Mouse (Mus musculus): ENCODE results near the gene Fam53b. TPM values are rescaled to one million over a fixed set of nuclear protein-coding genes. Genes with fewer than 3 reads are reported as not detected.
A peak's percentile ranks its signal among the peaks of the same experiment; 100 is the strongest.

Fam53b gene
- polyA plus RNA-seq, 1 experiment from 2014 or later, result 11.9 TPM

DNA sequence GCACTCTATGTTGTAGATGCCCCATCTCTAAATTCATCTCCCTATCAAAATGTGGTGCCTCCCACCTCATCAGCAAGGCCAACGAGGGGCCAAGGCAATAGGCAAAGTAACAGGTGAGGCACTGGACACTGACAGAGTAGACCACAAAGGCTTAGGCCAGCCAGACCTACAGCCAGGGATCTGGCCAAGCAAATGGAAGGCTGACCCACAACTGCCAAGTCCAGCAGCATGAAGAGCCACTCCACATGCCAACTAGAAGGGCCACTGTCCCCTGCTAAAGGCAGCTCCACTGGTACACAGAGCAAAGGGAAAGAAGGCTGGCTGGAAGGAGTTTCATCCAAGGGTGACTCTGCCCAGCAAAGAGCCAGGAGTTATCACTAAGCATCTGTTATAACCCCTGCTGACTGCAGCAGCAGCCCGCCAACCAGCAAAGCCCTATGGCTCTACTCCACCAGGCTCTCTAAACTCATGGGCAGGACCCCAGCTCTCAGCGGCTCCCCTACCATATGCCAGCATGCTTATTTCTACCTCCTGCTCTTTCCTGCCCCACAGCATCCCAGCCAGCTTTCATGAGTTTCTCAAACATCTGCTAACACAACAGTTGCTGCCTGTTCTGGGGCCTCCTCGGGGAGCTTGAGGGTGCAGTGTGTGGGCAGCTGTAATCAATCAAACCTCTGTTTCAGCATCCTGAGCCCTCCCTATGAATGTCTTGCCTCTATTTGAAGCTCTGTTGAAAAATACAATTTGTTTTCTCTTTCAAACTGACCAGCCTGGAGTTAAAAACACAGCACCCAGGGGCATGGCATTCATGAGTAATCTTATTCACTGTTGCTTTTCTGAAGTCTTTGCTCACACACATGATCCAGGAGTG is 59.9 kb downstream of the Fam53b start:
- no peak overlapping the region for H3K9ac ChIP-seq (ENCODE audit: low read depth, low read length)
- WGBS (ENCODE audit: insufficient replicate concordance), result 60% methylated on average over 4 of the region's 4 CpGs
- ATAC-seq (replicated peaks; ENCODE audit: insufficient number of reproducible peaks, low FRiP score, low TSS enrichment), result no peak

DNA sequence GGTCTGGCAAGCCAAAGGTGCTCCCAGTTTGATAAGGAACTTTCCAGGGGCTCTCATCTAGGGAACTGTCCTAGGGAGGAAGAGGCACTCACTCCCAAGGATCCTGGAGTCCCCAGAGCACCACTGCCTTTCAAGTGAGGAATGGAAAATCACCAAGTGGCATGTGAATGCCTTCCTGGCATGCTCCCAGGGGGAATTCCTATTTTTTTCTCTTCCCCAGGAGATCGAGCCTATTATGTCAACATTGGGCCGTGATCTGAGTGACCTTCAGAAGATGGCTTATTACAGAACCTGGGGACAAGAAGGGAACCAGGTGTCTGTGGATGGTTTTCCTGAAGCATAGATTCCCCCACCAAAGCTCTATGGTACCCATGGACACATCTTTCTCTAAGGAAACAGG is 62.0 kb downstream of the Fam53b start:
- Histone ChIP-seq H3K4me3 (ENCODE audit: low read depth, low read length) (no peak overlapping the region), H3K4me2 (no peak overlapping the region), H3K9ac (ENCODE audit: low read depth, low read length) (no peak overlapping the region), H3K27ac (ENCODE audit: low read depth, low read length) (no peak overlapping the region), H3K27me3 (ENCODE audit: control insufficient read depth, insufficient read depth, low read length) (no peaks in the 10 kb centered on the region), H3K4me1 (ENCODE audit: control insufficient read depth, insufficient read depth, low read length) (peaks cover 24% of the 10 kb centered on the region), H3K9me3 (replicated peaks; ENCODE audit: control insufficient read depth, low read length) (no peaks in the 10 kb centered on the region), H3K36me3 (ENCODE audit: control insufficient read depth, insufficient read depth, low read length) (no peaks in the 10 kb centered on the region)
- ATAC-seq (replicated peaks; ENCODE audit: insufficient number of reproducible peaks, low FRiP score, low TSS enrichment), result no peak
- WGBS (ENCODE audit: insufficient replicate concordance), result 47% methylated on average over 2 of the region's 2 CpGs

More for the DNA sequence above, 59.9 kb downstream of the Fam53b start:
- no peak overlapping the region for H3K4me3 ChIP-seq (ENCODE audit: low read depth, low read length)
- H3K36me3 ChIP-seq (ENCODE audit: control insufficient read depth, insufficient read depth, low read length), result 0 out of 2 replicates have a peak, but pooled peaks cover 9% of the 10 kb centered on the region
- H3K4me2 ChIP-seq, result no peak overlapping the region
- no peaks in the 10 kb centered on the region for H3K9me3 ChIP-seq (replicated peaks; ENCODE audit: control insufficient read depth, low read length)
- peak overlapping the region; percentile 2 for H3K27ac ChIP-seq (ENCODE audit: low read depth, low read length)
- H3K4me1 ChIP-seq (ENCODE audit: control insufficient read depth, insufficient read depth, low read length), result peaks cover 24% of the 10 kb centered on the region
- no peaks in the 10 kb centered on the region for H3K27me3 ChIP-seq (ENCODE audit: control insufficient read depth, insufficient read depth, low read length)

DNA sequence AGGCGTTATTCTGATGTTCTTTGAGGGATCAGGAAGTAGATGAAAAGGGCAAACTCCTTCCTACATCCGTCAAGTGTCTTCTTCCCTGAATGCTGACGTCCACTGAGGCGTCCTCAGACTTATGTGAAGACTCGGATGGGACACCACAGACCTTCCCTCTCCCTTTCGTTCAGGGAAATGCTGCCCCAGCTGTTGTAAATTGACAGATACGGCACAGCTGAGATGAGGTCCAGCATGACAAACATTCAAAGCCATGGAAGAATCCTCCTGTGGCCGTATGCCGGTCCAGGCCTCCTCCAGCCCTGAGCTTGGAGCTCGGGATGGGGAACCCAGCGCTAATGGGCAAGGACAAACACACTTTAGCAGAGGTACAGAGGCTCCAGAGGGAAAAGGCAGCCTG is 64.2 kb downstream of the Fam53b start:
- Histone ChIP-seq H3K4me1 (ENCODE audit: control insufficient read depth, insufficient read depth, low read length) (peaks cover 12% of the 10 kb centered on the region), H3K9ac (ENCODE audit: low read depth, low read length) (no peak overlapping the region), H3K9me3 (replicated peaks; ENCODE audit: control insufficient read depth, low read length) (no peaks in the 10 kb centered on the region), H3K4me2 (no peak overlapping the region), H3K4me3 (ENCODE audit: low read depth, low read length) (no peak overlapping the region), H3K27ac (ENCODE audit: low read depth, low read length) (no peak overlapping the region), H3K36me3 (ENCODE audit: control insufficient read depth, insufficient read depth, low read length) (no peaks in the 10 kb centered on the region), H3K27me3 (ENCODE audit: control insufficient read depth, insufficient read depth, low read length) (no peaks in the 10 kb centered on the region)
- no peak for ATAC-seq (replicated peaks; ENCODE audit: insufficient number of reproducible peaks, low FRiP score, low TSS enrichment)
- WGBS (ENCODE audit: insufficient replicate concordance), result 89% methylated on average over 11 of the region's 11 CpGs

DNA sequence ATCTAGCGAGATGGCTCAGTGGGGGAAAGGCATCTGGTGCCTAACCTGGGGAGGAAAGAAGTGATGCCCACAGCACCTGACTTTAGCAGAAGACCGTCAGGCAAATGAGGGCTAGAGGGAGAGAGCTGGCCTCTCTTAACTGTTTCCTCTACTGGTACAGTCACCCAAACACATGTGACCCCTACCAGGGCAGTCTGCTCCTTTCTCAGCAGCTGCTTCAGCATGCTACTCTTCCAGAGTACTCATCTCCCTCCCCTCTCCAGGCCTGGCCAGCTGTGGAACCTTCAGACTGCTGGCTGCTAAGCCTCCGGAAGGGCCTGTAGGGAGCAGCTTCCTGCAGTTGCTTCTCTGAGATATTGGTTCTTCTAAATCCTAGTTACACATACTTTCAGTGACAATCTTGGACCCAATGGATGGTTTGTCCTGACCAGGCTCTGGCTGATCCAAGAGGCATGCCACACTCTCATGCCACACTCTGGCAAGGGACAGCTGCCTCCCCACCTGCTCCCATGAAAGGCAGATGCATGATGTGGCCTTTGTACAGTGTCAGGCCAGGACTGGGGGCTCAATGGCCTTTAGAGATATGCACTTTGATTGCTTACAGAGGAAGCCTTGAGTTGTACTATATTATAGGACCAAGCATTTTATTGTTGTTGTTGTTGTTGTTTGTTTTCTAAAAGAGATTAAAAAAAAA is 65.5 kb downstream of the Fam53b start:
- Histone ChIP-seq H3K4me3 (ENCODE audit: low read depth, low read length) (no peak overlapping the region), H3K9me3 (replicated peaks; ENCODE audit: control insufficient read depth, low read length) (no peaks in the 10 kb centered on the region), H3K9ac (ENCODE audit: low read depth, low read length) (no peak overlapping the region), H3K4me1 (ENCODE audit: control insufficient read depth, insufficient read depth, low read length) (peaks cover 2% of the 10 kb centered on the region; the same call in 1 of the 2 replicates), H3K4me2 (no peak overlapping the region), H3K36me3 (ENCODE audit: control insufficient read depth, insufficient read depth, low read length) (no peaks in the 10 kb centered on the region), H3K27me3 (ENCODE audit: control insufficient read depth, insufficient read depth, low read length) (no peaks in the 10 kb centered on the region), H3K27ac (ENCODE audit: low read depth, low read length) (no peak overlapping the region)
- ATAC-seq (replicated peaks; ENCODE audit: insufficient number of reproducible peaks, low FRiP score, low TSS enrichment), result no peak
- 72% methylated on average over 3 of the region's 3 CpGs for WGBS (ENCODE audit: insufficient replicate concordance)

DNA sequence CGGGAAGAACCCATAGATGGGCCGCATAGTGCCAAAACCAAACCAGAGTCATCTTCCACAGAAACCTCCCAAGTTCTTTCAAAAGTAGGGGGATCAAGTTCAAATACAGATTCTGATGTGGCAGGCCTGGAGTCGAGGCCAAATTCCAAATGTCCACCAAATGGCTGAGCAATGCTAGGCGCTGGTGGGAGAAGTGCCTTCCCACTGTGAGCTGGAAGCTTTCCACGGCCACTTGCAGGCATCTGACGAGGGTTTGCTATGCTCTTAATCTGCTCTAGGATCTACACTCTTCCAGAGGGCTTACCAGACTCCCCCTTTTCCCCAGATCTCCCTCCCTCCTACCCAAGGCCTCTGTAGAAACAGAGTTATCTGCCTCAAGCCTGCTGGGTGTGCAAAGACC is 66.6 kb downstream of the Fam53b start:
- Histone ChIP-seq H3K36me3 (ENCODE audit: control insufficient read depth, insufficient read depth, low read length) (no peaks in the 10 kb centered on the region), H3K27me3 (ENCODE audit: control insufficient read depth, insufficient read depth, low read length) (no peaks in the 10 kb centered on the region), H3K4me1 (ENCODE audit: control insufficient read depth, insufficient read depth, low read length) (peaks cover 2% of the 10 kb centered on the region; the same call in 1 of the 2 replicates), H3K4me3 (ENCODE audit: low read depth, low read length) (no peak overlapping the region), H3K9ac (ENCODE audit: low read depth, low read length) (no peak overlapping the region), H3K4me2 (no peak overlapping the region), H3K27ac (ENCODE audit: low read depth, low read length) (no peak overlapping the region), H3K9me3 (replicated peaks; ENCODE audit: control insufficient read depth, low read length) (no peaks in the 10 kb centered on the region)
- 72% methylated on average over 6 of the region's 6 CpGs for WGBS (ENCODE audit: insufficient replicate concordance)
- no peak for ATAC-seq (replicated peaks; ENCODE audit: insufficient number of reproducible peaks, low FRiP score, low TSS enrichment)

DNA sequence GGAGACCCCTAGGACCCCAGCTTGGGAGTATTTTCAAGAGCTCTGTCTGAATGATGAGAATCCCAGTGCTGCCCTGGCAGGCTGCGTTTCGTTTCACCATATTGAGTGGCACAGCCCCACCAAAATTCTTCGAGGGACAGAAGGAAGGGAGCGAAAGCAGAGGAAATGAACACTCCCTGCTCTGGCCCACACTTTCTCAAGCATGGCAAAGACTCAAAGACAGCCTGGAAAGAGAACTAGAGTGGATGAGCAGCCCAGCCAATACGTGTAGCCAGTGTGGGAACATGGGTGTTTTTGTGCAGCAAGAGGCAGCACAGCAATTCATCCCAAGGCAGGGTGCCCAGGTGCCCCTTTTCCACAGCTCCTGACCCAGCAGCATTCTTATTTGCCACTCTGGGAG is 70.8 kb downstream of the Fam53b start:
- no peaks in the 10 kb centered on the region for H3K9me3 ChIP-seq (replicated peaks; ENCODE audit: control insufficient read depth, low read length)
- no peak for ATAC-seq (replicated peaks; ENCODE audit: insufficient number of reproducible peaks, low FRiP score, low TSS enrichment)
- no peaks in the 10 kb centered on the region for H3K27me3 ChIP-seq (ENCODE audit: control insufficient read depth, insufficient read depth, low read length)
- peaks cover 10% of the 10 kb centered on the region for H3K4me1 ChIP-seq (ENCODE audit: control insufficient read depth, insufficient read depth, low read length)
- no peak overlapping the region for H3K4me2 ChIP-seq
- 90% methylated on average over 5 of the region's 5 CpGs for WGBS (ENCODE audit: insufficient replicate concordance)
- H3K27ac ChIP-seq (ENCODE audit: low read depth, low read length), result no peak overlapping the region
- no peaks in the 10 kb centered on the region for H3K36me3 ChIP-seq (ENCODE audit: control insufficient read depth, insufficient read depth, low read length)
- no peak overlapping the region for H3K4me3 ChIP-seq (ENCODE audit: low read depth, low read length)
- H3K9ac ChIP-seq (ENCODE audit: low read depth, low read length), result no peak overlapping the region

DNA sequence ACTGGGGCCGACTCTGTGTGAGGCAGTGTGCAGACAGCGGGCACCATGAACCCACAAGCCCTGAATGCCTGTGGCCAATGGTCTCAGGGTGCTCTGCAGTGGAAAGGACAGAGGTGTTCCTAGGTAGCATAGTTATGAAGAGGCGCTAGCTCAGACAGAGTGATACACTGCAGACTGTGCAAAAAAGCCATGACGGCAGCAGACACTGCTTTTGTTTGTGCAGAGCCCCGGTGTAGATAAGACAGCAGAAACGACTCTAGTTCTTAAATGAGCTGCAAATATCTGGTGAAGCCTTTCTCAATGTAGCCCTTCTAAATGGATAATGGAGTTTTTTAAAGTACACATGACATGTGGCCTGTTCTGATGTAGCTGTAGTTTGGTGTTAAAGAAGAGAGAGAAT is 73.9 kb downstream of the Fam53b start:
- Histone ChIP-seq H3K27me3 (ENCODE audit: control insufficient read depth, insufficient read depth, low read length) (no peaks in the 10 kb centered on the region), H3K27ac (ENCODE audit: low read depth, low read length) (no peak overlapping the region), H3K4me1 (ENCODE audit: control insufficient read depth, insufficient read depth, low read length) (peaks cover 29% of the 10 kb centered on the region), H3K9ac (ENCODE audit: low read depth, low read length) (no peak overlapping the region), H3K36me3 (ENCODE audit: control insufficient read depth, insufficient read depth, low read length) (no peaks in the 10 kb centered on the region), H3K4me2 (no peak overlapping the region), H3K9me3 (replicated peaks; ENCODE audit: control insufficient read depth, low read length) (no peaks in the 10 kb centered on the region), H3K4me3 (ENCODE audit: low read depth, low read length) (no peak overlapping the region)
- ATAC-seq (replicated peaks; ENCODE audit: insufficient number of reproducible peaks, low FRiP score, low TSS enrichment), result no peak
- WGBS (ENCODE audit: insufficient replicate concordance), result 53% methylated on average over 6 of the region's 6 CpGs

DNA sequence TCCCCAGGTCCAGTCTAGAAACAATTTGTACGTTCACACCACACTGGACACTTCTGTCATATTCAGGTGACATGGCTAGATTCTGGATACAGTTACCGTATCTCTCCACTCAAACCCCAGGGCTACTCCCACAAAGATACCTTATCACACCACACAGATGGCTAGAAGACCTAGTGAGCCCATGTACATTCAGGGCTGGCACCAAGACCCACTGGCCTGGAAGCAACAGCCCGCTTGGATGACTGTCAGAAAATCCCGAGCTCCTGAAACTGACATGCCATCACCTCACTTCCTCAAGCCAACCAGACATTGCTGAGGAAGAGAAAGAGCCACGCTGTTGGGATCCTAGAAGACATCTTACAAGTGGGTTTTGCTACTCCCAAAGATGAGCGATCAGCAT is 74.8 kb downstream of the Fam53b start:
- Histone ChIP-seq H3K27ac (ENCODE audit: low read depth, low read length) (no peak overlapping the region), H3K9ac (ENCODE audit: low read depth, low read length) (no peak overlapping the region), H3K4me2 (no peak overlapping the region), H3K36me3 (ENCODE audit: control insufficient read depth, insufficient read depth, low read length) (no peaks in the 10 kb centered on the region), H3K9me3 (replicated peaks; ENCODE audit: control insufficient read depth, low read length) (no peaks in the 10 kb centered on the region), H3K4me3 (ENCODE audit: low read depth, low read length) (no peak overlapping the region), H3K4me1 (ENCODE audit: control insufficient read depth, insufficient read depth, low read length) (peaks cover 36% of the 10 kb centered on the region), H3K27me3 (ENCODE audit: control insufficient read depth, insufficient read depth, low read length) (no peaks in the 10 kb centered on the region)
- ATAC-seq (replicated peaks; ENCODE audit: insufficient number of reproducible peaks, low FRiP score, low TSS enrichment), result no peak
- 79% methylated on average over 6 of the region's 6 CpGs for WGBS (ENCODE audit: insufficient replicate concordance)
